17 mouse cellular contexts compared by ENCODE assay signal in the genomic region with DNA sequence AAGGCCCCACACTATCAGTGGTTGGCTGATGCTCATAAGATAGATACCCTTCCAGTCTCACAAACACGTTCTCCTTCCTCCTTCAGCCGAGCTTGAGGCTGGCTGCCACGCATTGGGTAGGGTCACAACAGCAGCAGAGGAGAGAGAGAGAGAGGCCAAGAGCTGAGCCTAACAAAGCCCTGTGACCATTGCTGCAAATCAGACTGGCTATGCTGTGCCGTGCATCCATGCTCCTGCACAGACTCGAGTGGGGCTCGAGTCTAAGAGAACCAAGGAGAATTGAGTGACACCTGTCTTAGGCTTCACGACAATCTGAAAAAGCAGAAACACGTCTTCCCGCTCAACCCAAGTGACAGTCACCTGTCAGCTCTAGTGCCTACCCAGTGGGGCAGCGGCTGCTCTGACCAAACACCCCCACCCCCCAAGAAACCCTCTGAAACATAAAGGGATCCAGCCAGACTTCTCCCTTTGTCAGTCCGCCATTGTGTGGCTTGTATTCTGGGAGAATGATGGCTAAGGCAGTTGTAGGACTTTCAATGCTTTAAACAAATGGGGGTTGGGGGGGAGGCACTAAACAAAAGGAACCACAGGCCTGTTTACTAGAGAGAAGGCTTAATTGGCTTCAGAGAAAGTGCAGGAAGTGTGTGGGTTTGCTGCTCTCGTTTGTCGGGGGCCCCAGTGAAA.
DNase-seq lines count a peak whose midpoint lies in the region; ATAC-seq lines count a peak whose summit lies in the region.
"Had no signal": no experiment of that assay in that cellular context is flagged by ENCODE, and none has a peak within 500 bp of the region (broad histone marks: within the 10 kb centered on the region; RNA-seq: fewer than 3 reads in every experiment).

No protein-coding gene starts in this region.

- H3K27ac ChIP-seq in hindbrain, embryonic 11.5 days (ENCODE audit: low read depth, low read length), result no peak overlapping the region
- H3K27ac ChIP-seq in hindbrain, embryonic 16.5 days (ENCODE audit: low read depth, low read length), result no peak overlapping the region
- H3K27ac ChIP-seq: heart, embryonic 13.5 days; hindbrain, embryonic 15.5 days; kidney, embryonic 15.5 days; liver, embryonic 14.5 days had no signal

- H3K27me3 ChIP-seq in hindbrain, embryonic 11.5 days (ENCODE audit: control insufficient read depth, insufficient read depth, low read length), result peaks cover 2% of the 10 kb centered on the region; the same call in 1 of the 2 replicates
- no peaks in the 10 kb centered on the region for H3K27me3 ChIP-seq in hindbrain, embryonic 16.5 days (replicated peaks; ENCODE audit: control insufficient read depth, insufficient read depth, low read length)
- H3K27me3 ChIP-seq: heart, embryonic 13.5 days; hindbrain, embryonic 15.5 days; kidney, embryonic 15.5 days; Patski had no signal

- H3K36me3 ChIP-seq in hindbrain, embryonic 11.5 days (ENCODE audit: control insufficient read depth, insufficient read depth, low read length), result no peaks in the 10 kb centered on the region
- H3K36me3 ChIP-seq in hindbrain, embryonic 16.5 days (ENCODE audit: control insufficient read depth, insufficient read depth, low read length), result no peaks in the 10 kb centered on the region
- H3K36me3 ChIP-seq: heart, embryonic 13.5 days; hindbrain, embryonic 15.5 days; kidney, embryonic 15.5 days had no signal

- 0 out of 2 replicates have a peak, but pooled peaks cover 3% of the 10 kb centered on the region for H3K4me1 ChIP-seq in hindbrain, embryonic 11.5 days (replicated peaks; ENCODE audit: control insufficient read depth, insufficient read depth, low read length)
- H3K4me1 ChIP-seq in hindbrain, embryonic 16.5 days (ENCODE audit: control insufficient read depth, insufficient read depth, low read depth, low read length), result no peaks in the 10 kb centered on the region
- H3K4me1 ChIP-seq: kidney, embryonic 15.5 days had no signal

- no peak overlapping the region for H3K4me2 ChIP-seq in hindbrain, embryonic 11.5 days (replicated peaks; ENCODE audit: low read depth, low read length)
- no peak overlapping the region for H3K4me2 ChIP-seq in hindbrain, embryonic 16.5 days (ENCODE audit: low read length)
- H3K4me2 ChIP-seq: heart, embryonic 13.5 days; hindbrain, embryonic 15.5 days; kidney, embryonic 15.5 days had no signal

- no peak overlapping the region for H3K9ac ChIP-seq in hindbrain, embryonic 11.5 days (ENCODE audit: low read depth, low read length)
- no peak overlapping the region for H3K9ac ChIP-seq in hindbrain, embryonic 16.5 days (ENCODE audit: low read depth, low read length)
- H3K9ac ChIP-seq: heart, embryonic 13.5 days; hindbrain, embryonic 15.5 days; kidney, embryonic 15.5 days; liver, embryonic 14.5 days had no signal

- WGBS in hindbrain, embryonic 11.5 days, result 21% methylated on average over 13 of the region's 13 CpGs
- WGBS in hindbrain, embryonic 16.5 days, result 23% methylated on average over 13 of the region's 13 CpGs

- H3K9me3 ChIP-seq in hindbrain, embryonic 11.5 days (ENCODE audit: control insufficient read depth, low read length), result no peaks in the 10 kb centered on the region
- H3K9me3 ChIP-seq in hindbrain, embryonic 16.5 days (ENCODE audit: control insufficient read depth, low read length), result no peaks in the 10 kb centered on the region
- H3K9me3 ChIP-seq: heart, embryonic 13.5 days; hindbrain, embryonic 15.5 days; kidney, embryonic 15.5 days had no signal

- H3K4me3 ChIP-seq in hindbrain, embryonic 11.5 days (ENCODE audit: low read depth, low read length), result no peak overlapping the region
- H3K4me3 ChIP-seq in hindbrain, embryonic 16.5 days (ENCODE audit: low read length), result no peak overlapping the region
- H3K4me3 ChIP-seq: heart, embryonic 13.5 days; hindbrain, embryonic 15.5 days; kidney, embryonic 15.5 days had no signal

- DNase-seq in hindbrain, embryonic 11.5 days (ENCODE audit: low spot score), result peak; percentile 54
- peak; percentile 42 for DNase-seq in CD4-positive, CD25-positive, alpha-beta regulatory T cell, adult 2 months (ENCODE audit: low read depth, low spot score)
- peak; percentile 55 for DNase-seq in embryo, embryonic 10 days (ENCODE audit: low spot score)
- peak; percentile 43 for DNase-seq in mesoderm, embryonic 11.5 days (ENCODE audit: low read depth, low spot score)
- DNase-seq in adipocyte (ENCODE audit: low spot score) (no peak), liver (no peak)
- no peak for DNase-seq in cerebellum, adult 8-10 months
- DNase-seq: adrenal gland, adult 8-10 months; gastrocnemius, postnatal 14 days; layer of hippocampus, adult 9-11 months; lung, postnatal 14 days had no signal

- ATAC-seq in hindbrain, embryonic 11.5 days (ENCODE audit: low FRiP score), result peak; percentile 80
- ATAC-seq in hindbrain, embryonic 16.5 days, result no peak
- ATAC-seq: Patski had no signal

Comparison
In these comparisons a context has a peak if more than half of its experiments do, and no peak if none do; other contexts are left out.
1. DNase-seq: peak in hindbrain, embryonic 11.5 days (single experiment), CD4-positive, CD25-positive, alpha-beta regulatory T cell, adult 2 months (single experiment), embryo, embryonic 10 days (single experiment) and mesoderm, embryonic 11.5 days (single experiment); none in adipocyte (single experiment), liver (single experiment) and cerebellum, adult 8-10 months (single experiment).